Mouse (Mus musculus) cerebral cortex, adult 2 months (tissue): Measurements from ENCODE around the gene Apobec4.

Experiments used
- WGBS: fragments of 180-500 bp; shearing (Covaris S2); methylation state at CpG from one replicate; pipeline ENCODE4 v1.1.7; 2018; 5-methylcytosine and 5-hydroxymethylcytosine counted together

The Apobec4 gene

GRCm38 (mm10) chr1:152750312-152750965, at the start of gene Apobec4:
Gene Apobec4 (plus strand): TSS chr1:152750551.
- 34% methylated on average over 13 of the region's 13 CpGs for WGBS

GRCm38 (mm10) chr1:152701066-152701465, 49.3 kb upstream of the Apobec4 start:
- WGBS, result 73% methylated on average over 5 of the region's 5 CpGs

- 62% methylated on average over 6 of the region's 6 CpGs for WGBS
Observed at GRCm38 (mm10) chr1:152702920-152703319, 47.4 kb upstream of the Apobec4 start.

DNA sequence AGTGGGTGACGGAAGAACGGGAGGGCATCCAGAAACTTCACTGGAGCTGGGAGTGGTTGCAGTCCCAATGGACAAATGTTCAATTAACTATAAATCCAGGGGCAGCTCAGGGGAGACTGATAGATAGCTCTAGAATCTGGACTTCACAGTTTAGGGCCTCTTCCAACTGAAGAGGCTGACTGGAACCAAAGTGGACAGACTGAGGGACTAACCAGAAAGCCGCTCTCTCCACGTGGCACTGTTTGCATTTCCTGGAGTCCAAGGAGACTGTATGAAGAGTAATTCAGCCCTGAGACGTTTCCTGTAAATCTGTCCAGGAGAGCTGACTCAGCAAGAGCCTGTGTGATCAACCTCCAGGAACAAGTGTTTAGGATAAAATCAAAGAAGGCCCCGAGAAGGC, 46.4 kb upstream of the Apobec4 start:
- 68% methylated on average over 6 of the region's 6 CpGs for WGBS

- 90% methylated on average over 2 of the region's 2 CpGs for WGBS
Observed at GRCm38 (mm10) chr1:152707560-152707959, 42.8 kb upstream of the Apobec4 start.

DNA sequence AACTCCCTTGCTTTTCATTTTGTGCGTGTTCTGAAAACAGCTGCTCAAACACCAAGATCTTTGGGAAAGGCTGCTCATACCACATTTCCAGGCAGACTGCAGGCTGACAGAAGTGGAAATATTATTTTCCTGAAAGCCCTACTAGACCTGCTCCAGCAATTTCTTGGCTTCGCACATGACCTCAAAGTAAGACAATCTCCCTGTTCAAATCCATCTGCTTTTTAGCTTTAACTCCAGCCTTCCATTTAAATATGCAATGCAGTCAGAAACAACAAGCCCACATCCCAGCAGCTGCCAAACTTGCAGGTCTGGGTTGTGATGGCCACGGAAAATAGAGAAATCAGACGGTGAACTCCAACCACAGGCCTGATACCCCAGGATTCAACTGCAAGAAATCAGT, 39.3 kb upstream of the Apobec4 start:
- WGBS, result 64% methylated on average over 4 of the region's 4 CpGs

GRCm38 (mm10) chr1:152713924-152714323, 36.4 kb upstream of the Apobec4 start:
- WGBS, result 61% methylated on average over 4 of the region's 4 CpGs

DNA sequence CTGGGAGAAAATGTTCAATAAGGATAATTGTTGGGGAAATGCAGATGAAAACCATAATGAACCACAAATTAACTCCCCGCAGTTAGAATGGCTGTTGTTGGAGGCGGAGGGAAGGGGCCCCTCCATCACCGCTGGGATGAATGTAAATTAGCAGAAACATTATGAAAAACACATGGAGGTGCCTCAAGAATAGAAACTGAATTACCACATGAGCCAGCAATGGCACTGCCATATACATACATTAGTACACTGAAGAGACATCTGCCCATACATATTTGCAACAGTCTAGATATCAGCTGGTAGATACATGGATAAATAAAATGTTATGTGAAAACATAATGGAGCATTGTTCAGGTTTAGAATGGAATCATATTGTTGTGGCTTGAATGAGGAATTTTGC, 35.9 kb upstream of the Apobec4 start:
- WGBS, result 70% methylated on average over 3 of the region's 3 CpGs

GRCm38 (mm10) chr1:152717329-152717728, 33.0 kb upstream of the Apobec4 start:
- 90% methylated on average over 1 of the region's 1 CpGs for WGBS

- WGBS, result 55% methylated on average over 6 of the region's 6 CpGs
Observed at GRCm38 (mm10) chr1:152718200-152718599, 32.2 kb upstream of the Apobec4 start.

- 68% methylated on average over 4 of the region's 4 CpGs for WGBS
Observed at GRCm38 (mm10) chr1:152720969-152721368, 29.4 kb upstream of the Apobec4 start.

GRCm38 (mm10) chr1:152721535-152722198, 28.7 kb upstream of the Apobec4 start:
- 78% methylated on average over 11 of the region's 11 CpGs for WGBS

- 80% methylated on average over 3 of the region's 3 CpGs for WGBS
Observed at GRCm38 (mm10) chr1:152726095-152726494, 24.3 kb upstream of the Apobec4 start.

DNA sequence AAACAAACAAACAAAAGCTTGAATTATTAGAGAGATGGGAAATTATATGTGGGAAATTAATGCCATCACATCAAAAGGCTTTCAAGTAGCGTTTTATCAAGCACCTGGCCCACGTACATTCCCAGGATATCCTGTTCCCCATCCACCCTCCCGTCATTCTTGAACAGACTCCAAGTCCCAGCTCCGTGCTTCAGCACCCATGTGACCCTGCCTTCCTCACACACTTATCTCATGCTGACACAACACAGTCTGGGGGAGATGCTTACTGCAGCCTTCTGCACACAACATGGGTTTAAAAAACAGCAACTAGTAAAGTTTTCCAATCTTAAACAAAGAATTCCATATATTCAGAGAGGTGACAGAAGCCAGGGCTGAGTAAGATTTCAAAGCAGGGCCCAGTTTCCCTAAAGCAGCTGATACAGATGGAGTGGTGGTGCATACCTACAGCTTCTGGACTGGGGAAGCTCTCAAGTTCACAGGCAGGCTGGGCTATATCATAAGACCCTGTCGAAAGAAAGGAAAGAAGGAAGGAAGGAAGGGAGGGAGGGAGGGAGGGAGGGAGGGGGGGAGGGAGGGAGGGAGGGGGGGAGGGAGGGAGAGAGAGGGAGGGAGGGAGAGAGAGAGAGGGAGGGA, 22.6 kb upstream of the Apobec4 start:
- WGBS, result 41% methylated on average over 4 of the region's 5 CpGs

GRCm38 (mm10) chr1:152738793-152739192, 11.6 kb upstream of the Apobec4 start:
- 93% methylated on average over 9 of the region's 9 CpGs for WGBS

DNA sequence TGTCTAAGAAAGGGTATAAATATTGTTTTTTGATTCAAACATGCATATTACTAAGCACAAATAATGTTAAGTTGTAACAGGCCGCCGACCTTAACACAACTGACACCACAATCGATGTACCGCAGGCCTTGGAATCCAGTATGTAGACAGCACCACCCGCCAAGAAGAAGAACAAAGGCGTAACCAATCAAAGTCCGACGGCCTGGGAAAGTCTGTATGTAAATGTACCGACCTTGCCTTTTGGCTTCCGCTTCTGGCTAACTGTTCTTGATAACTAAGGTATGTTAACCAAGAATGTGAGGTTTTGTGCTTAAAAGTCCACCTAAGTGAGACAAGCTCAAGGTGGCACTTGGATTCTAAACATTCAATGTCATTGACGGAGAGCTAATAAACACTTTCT, 11.0 kb upstream of the Apobec4 start:
- WGBS, result 95% methylated on average over 11 of the region's 11 CpGs

GRCm38 (mm10) chr1:152743095-152743826, 7.1 kb upstream of the Apobec4 start:
- WGBS, result 74% methylated on average over 15 of the region's 15 CpGs

GRCm38 (mm10) chr1:152746426-152746825, 3.9 kb upstream of the Apobec4 start:
- WGBS, result 4% methylated on average over 5 of the region's 5 CpGs

- 69% methylated on average over 9 of the region's 9 CpGs for WGBS
Observed at GRCm38 (mm10) chr1:152749276-152749675, 1.1 kb upstream of the Apobec4 start.

GRCm38 (mm10) chr1:152761791-152762190, 11.4 kb downstream of the Apobec4 start:
- 75% methylated on average over 2 of the region's 2 CpGs for WGBS

- WGBS, result under 1% methylated on average over 86 of the region's 86 CpGs
Observed at GRCm38 (mm10) chr1:152766032-152766772, 15.9 kb downstream of the Apobec4 start, which contains the start of the genes Rgl1 and Arpc5. Gene Rgl1 (minus strand): TSS chr1:152766351. Gene Arpc5 (plus strand): TSS chr1:152766542.
